Mouse (Mus musculus): ENCODE data around the gene Il1r2. TPM values are rescaled to one million over a fixed set of nuclear protein-coding genes. Genes with fewer than 3 reads are reported as not detected.

Il1r2 gene
- 0.75 and 1.1 TPM in 2 replicates for polyA plus RNA-seq (2021; fragmentation: Nextera tagmentation)
- long read RNA-seq, experiment 1, result 0 reads
- long read RNA-seq, experiment 2, partial matches to known transcripts, result 0 of 2 reads
- long read RNA-seq, experiment 2, other reads (novel, unspliced or antisense), result 2 of 2 reads

GRCm38 (mm10) chr1:40073779-40074178 lies at the start of gene Il1r2:
Il1r2 (plus strand) TSS chr1:40074079.

Other genes with a start within 250 kb of the Il1r2 start
- gene Map4k4, start 173.2 kb upstream of the Il1r2 start, polyA plus RNA-seq (2021; fragmentation: Nextera tagmentation), result 2.7 TPM in 2 replicates
- 0.89 and 0.92 TPM in 2 replicates for gene Il1r1, start 151.0 kb downstream of the Il1r2 start, polyA plus RNA-seq (2021; fragmentation: Nextera tagmentation)